Mouse (Mus musculus): ENCODE data around the gene Cldn10.

The Cldn10 gene

GRCm38 (mm10) chr14:118862253-118862652 lies 74.5 kb downstream of the Cldn10 start:
- DNase-seq (ENCODE audit: low read depth, low spot score), result no peak

DNA sequence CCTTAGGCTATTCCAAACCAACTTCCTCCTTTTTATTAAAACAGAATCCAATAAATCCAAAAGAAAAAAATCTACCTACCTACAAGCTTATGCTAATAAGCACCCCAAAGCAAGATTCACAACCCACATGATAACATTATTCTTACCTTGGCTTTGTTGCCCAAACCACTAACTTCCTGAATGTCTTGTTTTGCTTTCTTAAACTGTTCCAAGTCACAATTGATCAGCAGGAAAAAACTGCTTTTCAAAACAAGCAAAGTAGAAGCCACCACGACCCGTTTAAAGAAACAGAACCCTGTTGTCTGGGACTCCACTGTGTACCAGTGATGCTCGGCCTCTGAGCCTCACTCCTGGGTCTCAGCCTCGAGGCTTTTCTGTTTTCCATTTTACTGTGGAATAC lies 77.2 kb downstream of the Cldn10 start:
- DNase-seq (ENCODE audit: low read depth, low spot score), result no peak

DNA sequence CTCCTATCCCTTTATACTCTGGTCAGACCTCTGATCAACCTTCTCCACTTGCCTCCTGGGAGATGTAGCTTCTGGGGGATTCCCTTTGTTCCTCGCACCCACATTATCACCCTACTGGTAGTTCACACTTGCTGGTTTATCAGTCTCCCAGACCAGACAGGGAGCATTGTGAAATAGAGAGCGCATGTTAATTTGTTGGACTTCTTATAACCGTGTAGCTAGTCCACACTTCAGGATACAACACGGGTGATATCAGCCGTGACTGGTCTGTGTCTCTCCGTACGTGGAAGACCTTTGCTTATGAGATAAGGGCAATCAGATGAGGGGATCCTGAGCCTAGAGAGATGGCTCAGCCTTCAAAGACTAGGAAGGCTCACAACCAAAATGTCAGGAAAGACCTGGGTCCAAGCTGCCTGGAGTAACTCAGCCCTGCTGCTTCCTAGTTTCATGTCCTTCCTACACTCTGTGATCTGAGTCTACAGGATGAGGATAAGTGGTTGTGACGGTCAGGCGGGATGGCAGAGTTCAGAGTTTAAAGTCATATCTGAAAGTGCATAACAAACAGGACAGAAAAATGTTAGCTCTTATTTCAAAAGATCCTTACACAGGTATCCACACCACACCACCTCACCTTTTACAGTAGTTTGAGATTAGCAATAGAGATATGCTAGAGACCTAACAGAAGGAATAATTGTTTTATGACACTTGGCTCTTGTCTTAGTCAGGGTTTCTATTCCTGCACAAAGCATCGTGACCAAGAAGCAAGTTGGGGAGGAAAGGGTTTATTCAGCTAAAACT lies 78.5 kb downstream of the Cldn10 start:
- no peak for DNase-seq (ENCODE audit: low read depth, low spot score)

DNA sequence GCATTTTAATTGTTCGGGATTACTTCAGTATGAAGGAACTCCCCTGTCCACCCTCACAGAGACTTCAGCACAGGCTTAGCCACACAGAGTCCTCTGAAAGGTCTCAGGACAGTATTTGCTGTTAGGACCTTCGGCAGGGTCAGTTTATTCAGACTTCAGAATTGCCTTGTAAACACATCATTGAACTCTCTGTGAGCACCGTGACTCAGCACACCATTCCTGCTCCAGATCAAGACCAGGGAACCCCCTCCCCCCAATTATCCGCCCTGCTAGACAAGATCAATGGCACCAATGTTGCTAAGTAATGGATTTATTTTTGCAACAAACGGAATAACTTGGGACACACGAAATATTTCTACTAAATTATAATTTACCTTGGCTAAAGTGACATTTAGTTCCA lies 79.7 kb downstream of the Cldn10 start:
- DNase-seq (ENCODE audit: low read depth, low spot score), result no peak

- DNase-seq (ENCODE audit: low read depth, low spot score), result no peak
These were observed 80.5 kb downstream of the Cldn10 start for GRCm38 (mm10) chr14:118868102-118868724.

DNA sequence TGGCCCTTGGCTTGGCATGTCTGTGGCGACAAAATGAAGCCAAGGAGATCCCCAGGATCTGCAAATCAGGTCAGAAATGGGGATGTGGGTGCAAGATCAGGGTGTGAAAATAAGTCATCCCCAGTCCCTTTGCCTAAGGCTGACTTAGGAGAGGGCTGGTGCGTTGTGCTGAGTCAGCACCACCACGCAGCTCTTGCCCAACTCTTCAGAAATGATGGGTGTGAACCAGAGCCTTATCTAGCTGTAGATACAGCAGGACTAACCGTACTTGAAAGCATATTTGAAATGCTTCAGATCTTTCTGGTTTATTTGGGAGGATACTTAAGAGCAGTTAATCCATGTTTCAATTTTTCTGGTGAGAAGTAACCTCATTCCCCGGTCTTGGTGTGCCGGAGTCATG lies 82.0 kb downstream of the Cldn10 start:
- DNase-seq (ENCODE audit: low read depth, low spot score), result no peak

DNA sequence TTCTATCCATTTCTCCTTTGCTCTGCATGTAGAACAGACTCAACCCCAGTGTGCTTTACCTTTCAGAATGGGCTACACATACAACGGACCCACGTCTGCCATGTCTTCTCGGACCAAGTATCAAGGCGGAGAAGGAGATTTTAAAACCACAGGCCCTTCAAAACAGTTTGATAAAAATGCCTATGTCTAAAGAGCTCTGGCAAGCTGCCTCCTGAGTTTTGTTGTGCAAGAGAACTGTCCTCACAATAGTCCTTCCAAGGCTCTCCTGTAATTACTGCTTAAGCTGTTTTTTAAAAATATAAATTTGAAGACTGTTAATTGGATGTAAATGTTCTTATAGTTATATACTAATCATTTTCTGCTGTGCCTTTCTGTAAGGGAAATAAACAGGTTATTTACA lies 86.4 kb downstream of the Cldn10 start:
- DNase-seq (ENCODE audit: low read depth, low spot score), result no peak

DNA sequence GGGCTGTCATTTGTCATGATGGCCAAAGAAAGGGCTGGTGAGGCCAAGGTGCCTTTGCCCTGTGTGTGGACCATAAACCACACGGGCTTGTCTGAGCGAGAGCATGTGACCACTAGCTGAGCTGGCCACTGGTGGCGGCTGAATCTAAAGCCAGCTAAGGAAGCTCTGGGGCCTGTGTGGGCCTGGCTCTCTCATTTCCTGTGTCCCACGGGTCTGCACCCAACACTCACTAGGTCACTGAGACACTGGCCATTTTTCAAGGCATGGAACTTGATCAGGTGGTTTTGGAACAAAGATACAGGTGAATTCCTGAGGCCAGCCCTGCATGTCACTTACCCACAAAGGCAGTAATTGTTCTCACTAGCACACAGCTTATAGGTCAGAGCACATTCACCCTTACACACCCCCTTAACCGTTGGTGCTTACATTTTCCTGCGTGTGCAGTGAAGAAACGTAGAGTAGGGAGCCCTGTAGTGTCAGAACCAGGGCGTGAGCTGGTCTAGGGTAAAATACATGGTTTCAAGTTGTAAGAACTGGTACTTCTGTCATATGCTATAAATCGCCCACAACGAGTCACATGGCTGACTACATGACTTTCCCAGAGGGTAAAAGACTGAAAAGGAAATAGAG lies 87.2 kb downstream of the Cldn10 start:
- no peak for DNase-seq (ENCODE audit: low read depth, low spot score)

GRCm38 (mm10) chr14:118878346-118878910 lies 90.7 kb downstream of the Cldn10 start:
- peak; percentile 39 for DNase-seq (ENCODE audit: low read depth, low spot score)

GRCm38 (mm10) chr14:118880696-118881095 lies 93.0 kb downstream of the Cldn10 start:
- DNase-seq (ENCODE audit: low read depth, low spot score), result no peak

DNA sequence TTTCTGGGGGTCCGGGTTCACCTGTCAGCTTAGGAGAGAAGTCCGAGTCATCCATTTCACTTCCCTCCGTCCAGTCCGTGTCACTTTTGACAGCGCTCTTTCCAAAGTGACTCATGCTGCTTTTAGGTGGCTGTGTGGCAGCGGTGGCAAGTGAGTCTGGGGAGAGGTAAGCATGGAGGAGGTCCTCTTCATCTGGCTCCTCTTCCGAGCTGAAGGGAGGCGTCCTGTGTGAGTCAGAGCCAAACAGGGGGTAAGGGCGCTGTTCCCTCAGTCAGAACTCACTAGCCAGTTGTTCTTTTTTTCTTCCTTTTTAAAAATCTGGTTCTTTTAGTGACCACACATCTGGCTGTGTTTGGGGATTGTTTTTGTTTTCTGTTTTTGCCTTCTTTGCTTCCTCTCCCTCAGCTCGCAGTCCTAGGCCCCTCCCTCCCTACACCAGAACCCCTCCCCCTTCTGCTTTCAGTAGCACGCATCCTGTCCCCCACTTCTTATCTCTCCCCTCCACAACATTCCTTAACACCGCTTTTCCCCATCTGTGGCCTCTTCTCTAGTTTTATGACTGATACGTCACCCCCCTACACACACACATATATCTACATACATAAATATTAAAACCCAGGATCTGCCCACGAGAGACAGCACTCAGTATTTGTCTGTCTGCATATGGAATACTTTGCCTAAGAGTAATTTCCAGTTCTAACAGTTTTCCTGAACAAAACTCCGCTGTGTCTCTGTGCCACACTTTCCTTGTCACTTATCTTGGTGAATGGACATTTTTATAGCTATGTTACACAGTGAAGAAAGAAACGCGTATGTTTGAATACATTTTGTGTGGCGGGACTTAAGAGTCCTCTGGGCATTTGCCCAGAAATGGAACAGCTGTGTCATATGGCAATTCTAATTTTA lies 95.9 kb downstream of the Cldn10 start:
- DNase-seq (ENCODE audit: low read depth, low spot score), result peak; percentile 45

GRCm38 (mm10) chr14:118884250-118884556 lies 96.5 kb downstream of the Cldn10 start:
- no peak for DNase-seq (ENCODE audit: low read depth, low spot score)

GRCm38 (mm10) chr14:118890101-118890500 lies 102.4 kb downstream of the Cldn10 start:
- DNase-seq (ENCODE audit: low read depth, low spot score), result peak; percentile 94

DNA sequence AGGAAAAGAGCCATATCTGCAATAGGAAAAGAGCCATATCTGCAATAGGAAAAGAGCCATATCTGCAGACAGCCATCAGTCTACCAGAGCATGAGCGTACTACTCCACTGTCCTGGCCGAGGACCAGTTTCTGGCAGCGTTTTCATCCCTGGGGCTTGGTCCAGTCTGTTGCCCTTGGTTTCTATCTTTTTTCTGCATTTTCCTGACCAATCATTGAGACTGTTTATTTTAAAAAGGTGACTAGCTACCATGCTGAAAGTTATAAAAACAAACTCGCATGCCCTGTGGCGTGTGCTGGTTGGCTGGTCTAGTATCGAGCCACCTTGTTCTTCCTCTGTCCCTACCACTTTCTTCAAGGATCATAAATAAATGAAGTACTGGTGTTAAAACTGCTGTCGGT lies 107.5 kb downstream of the Cldn10 start:
- DNase-seq (ENCODE audit: low read depth, low spot score), result no peak

DNA sequence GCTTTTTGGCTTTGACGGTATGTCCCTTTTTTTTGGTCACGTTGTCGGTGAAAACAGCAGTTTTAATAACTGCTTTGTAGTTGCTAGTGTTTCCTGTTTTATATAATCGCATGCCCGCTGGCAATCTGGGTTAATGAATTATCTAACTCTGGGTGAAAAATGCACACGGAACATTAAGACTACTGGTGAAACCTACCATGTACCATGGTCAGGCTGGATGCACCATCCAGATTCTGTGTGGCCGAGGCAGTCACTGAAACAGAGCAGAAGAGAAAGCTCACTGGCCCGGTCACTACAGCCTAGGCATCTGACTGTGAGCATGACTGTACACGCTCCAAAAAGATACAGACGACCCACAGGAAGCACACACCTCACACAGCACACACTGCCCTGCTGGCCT lies 107.9 kb downstream of the Cldn10 start:
- DNase-seq (ENCODE audit: low read depth, low spot score), result no peak

GRCm38 (mm10) chr14:118899940-118900339 lies 112.2 kb downstream of the Cldn10 start:
- no peak for DNase-seq (ENCODE audit: low read depth, low spot score)

GRCm38 (mm10) chr14:118900911-118901310 lies 113.2 kb downstream of the Cldn10 start:
- no peak for DNase-seq (ENCODE audit: low read depth, low spot score)

GRCm38 (mm10) chr14:118903397-118903796 lies 115.7 kb downstream of the Cldn10 start:
- peak; percentile 72 for DNase-seq (ENCODE audit: low read depth, low spot score)

DNA sequence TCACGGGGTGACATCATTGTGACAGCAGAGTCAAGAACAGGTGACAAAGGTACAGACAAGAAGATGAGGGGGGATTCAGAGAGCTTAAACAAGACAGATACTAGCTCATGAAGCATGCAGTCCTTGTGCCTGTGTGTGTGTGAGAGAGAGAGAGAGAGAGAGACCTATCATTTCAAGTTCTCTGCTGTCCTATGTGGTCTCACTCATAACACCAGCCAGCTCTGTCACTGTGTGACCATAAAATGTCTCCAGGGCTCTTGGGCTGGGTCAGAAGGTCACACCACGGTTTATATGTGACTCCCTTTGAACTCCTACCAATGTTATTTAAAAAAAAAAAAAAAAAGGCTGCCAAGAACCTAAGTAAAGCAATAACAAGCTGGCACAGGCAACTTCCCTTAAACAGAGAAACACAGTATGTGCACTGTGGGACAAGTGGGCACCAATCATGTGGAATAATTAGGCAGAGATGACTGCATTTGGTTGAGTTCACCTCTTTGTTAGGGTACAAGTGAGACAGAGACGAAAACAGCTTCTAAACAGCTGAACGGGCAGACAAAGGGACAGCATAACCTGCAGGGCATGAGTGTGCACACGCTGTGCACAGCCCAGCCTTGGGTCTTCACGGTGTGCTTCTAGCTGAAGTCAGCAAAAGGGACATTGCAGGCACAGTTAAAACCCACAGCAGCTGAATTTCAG lies 116.3 kb downstream of the Cldn10 start:
- DNase-seq (ENCODE audit: low read depth, low spot score), result no peak

DNA sequence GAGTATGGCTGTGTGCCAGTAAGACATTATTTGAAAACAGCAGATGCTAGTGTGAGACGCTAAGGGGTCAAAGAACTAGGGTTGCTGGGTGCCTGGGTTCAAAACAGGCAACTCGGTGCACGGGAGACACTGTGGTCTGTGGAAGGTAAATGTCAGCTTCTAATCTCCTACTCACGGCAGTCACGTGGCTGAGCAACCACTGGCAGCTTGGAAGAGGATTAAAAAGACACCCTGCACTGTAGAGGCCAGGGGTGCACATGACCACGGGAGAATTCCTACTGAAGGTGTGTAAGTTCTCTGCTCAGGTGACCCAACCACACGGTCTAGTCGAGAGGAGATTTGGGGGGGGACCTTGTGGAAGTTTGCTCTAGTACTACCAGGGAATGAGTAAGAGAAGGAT lies 119.9 kb downstream of the Cldn10 start:
- no peak for DNase-seq (ENCODE audit: low read depth, low spot score)

DNA sequence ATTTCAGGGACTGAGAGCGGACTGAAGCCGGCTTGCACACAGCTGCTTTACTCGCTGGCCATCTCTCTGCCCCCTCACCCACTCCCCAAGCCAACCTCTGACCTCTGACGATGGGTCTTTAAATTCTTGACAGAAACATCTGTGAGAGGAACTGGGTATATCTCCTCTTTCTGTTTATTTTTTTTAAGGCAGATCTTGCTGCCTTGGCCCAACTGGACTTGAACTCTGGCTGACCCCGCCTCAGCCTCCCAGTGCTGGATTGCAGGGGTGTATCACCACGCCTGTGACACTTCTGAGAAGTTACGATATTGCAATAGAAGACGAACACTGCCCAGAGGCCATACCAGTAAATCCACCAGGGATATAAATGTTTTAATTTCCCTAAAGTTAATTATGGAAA lies 122.2 kb downstream of the Cldn10 start:
- DNase-seq (ENCODE audit: low read depth, low spot score), result no peak

All from telencephalon, adult 2 months (tissue).